Mouse (Mus musculus): ENCODE measurements around the gene Vmn2r12. TPM values are rescaled to one million over a fixed set of nuclear protein-coding genes. Genes with fewer than 3 reads are reported as not detected.

The Vmn2r12 gene
- total and polyA plus RNA-seq, 2 experiments: not detected

- Histone ChIP-seq H3K27ac (replicated peaks; ENCODE audit: insufficient read depth, low read depth, low read length) (no peak overlapping the region), H3K79me2 (ENCODE audit: control insufficient read depth, insufficient read depth, low read length) (no peaks in the 10 kb centered on the region), H3K9ac (ENCODE audit: low read depth, low read length) (no peak overlapping the region), H3K4me3 (ENCODE audit: insufficient read depth, low read depth, low read length) (no peak overlapping the region), H3K4me1 (ENCODE audit: control insufficient read depth, insufficient read depth, low read length) (no peaks in the 10 kb centered on the region), H3K36me3 (ENCODE audit: control insufficient read depth, insufficient read depth, low read length) (no peaks in the 10 kb centered on the region), H3K27me3 (ENCODE audit: control insufficient read depth, insufficient read depth, low read length) (no peaks in the 10 kb centered on the region)
- TF ChIP-seq POLR2A (IDR thresholded peaks at IDR 0.05; ENCODE audit: extremely low read depth, insufficient read depth, low read length) (no peak), CTCF (IDR thresholded peaks at IDR 0.05; ENCODE audit: low read depth, low read length) (no peak)
- WGBS: 42% methylated on average over 1 of the region's 1 CpGs
- peak; percentile 10 for DNase-seq (ENCODE audit: extremely low read depth, low read depth, low spot score)
Measured at GRCm38 (mm10) chr5:109055286-109055685, 42.5 kb downstream of the Vmn2r12 start.

Other genes starting within 250 kb of the Vmn2r12 start
- not detected in 2 replicates for gene Vmn2r9, start 245.3 kb downstream of the Vmn2r12 start, total RNA-seq (2014; rRNA removed)
- gene Vmn2r9, start 245.3 kb downstream of the Vmn2r12 start, polyA plus RNA-seq (2012; rRNA removed): not detected in 2 replicates
- gene Vmn2r10, start 91.4 kb downstream of the Vmn2r12 start, total RNA-seq (2014; rRNA removed): not detected in 2 replicates
- gene Vmn2r10, start 91.4 kb downstream of the Vmn2r12 start, polyA plus RNA-seq (2012; rRNA removed): not detected in 2 replicates
- gene Vmn2r11, start 38.4 kb downstream of the Vmn2r12 start, total RNA-seq (2014; rRNA removed): not detected in 2 replicates
- not detected in 2 replicates for gene Vmn2r11, start 38.4 kb downstream of the Vmn2r12 start, polyA plus RNA-seq (2012; rRNA removed)
- gene Vmn2r13, start 94.2 kb upstream of the Vmn2r12 start, total RNA-seq (2014; rRNA removed): not detected in 2 replicates
- not detected in 2 replicates for gene Vmn2r13, start 94.2 kb upstream of the Vmn2r12 start, polyA plus RNA-seq (2012; rRNA removed)
- not detected in 2 replicates for gene Vmn2r14, start 126.8 kb upstream of the Vmn2r12 start, total RNA-seq (2014; rRNA removed)
- gene Vmn2r14, start 126.8 kb upstream of the Vmn2r12 start, polyA plus RNA-seq (2012; rRNA removed): not detected in 2 replicates
- not detected in 2 replicates for gene Vmn2r15, start 199.7 kb upstream of the Vmn2r12 start, total RNA-seq (2014; rRNA removed)
- gene Vmn2r15, start 199.7 kb upstream of the Vmn2r12 start, polyA plus RNA-seq (2012; rRNA removed): not detected in 2 replicates
- not detected in 2 replicates for gene Vmn2r16, start 232.2 kb upstream of the Vmn2r12 start, total RNA-seq (2014; rRNA removed)
- gene Vmn2r16, start 232.2 kb upstream of the Vmn2r12 start, polyA plus RNA-seq (2012; rRNA removed): not detected in 2 replicates

Data from liver, adult 2 months (tissue).